Mouse (Mus musculus) liver, postnatal 0 days (tissue): ENCODE data around the gene Cspg5.

ENCODE experiments used
- CTCF ChIP-seq: sonication (generic); IDR thresholded peaks from 2 replicates; pipeline ENCODE4 v1.5.1; 2016; ENCODE audit warnings: antibody characterized with exemption, low read depth
- EP300 ChIP-seq: IDR thresholded peaks from 2 replicates; pipeline ENCODE4 v1.6.1; 2016; ENCODE audit warnings: antibody characterized with exemption, low read depth, mild to moderate bottlenecking

DNA sequence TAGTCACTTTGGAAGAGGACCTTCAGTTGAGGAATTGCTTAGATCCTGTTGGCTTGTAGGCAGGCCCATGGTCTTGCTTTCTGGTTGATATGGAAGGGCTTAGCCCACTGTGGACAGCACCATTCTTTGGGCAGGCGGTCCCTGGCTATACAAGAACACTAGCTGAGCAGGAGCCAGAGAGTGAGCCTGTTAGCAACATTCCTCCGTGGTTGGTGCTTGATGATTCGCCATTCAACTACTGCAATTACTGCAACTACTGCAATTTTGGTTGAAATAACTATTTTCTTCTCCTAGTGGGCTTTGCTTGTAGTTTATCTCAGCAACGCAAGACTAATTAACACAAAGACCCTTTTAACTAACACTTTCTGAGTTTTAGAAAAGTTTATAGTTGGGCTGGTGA is 17.4 kb upstream of the Cspg5 start:
- TF ChIP-seq CTCF (no peak), EP300 (no peak)
